Mouse (Mus musculus) lung, adult 18-20 months (tissue): ENCODE data around the gene Map4k2.
A peak's percentile ranks its signal among the peaks of the same experiment; 100 is the strongest.

Experiments
- DNase-seq, 2 experiments: peaks; one replicate each; pipeline ENCODE4 v3.0.0; 2022; ENCODE audit warnings: mixed read lengths in 2 of 2

Map4k2 gene

DNA sequence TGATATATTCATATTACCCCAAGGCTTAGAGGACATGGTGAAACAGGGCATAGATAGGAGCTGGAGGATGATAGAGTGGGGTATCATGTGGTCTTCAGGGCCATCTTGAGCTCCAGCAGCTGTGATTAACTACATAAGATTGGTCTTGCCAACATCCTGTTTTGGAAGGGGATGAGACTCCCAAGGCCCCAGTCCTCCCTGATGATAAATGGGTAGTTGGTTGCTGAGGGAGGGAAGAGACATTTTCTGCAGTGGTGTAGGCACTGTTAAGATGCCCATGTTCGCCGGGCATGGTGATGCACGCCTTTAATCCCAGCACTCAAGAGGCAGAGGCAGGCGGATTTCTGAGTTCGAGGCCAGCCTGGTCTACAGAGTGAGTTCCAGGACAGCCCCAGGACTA is 40.3 kb downstream of the Map4k2 start:
- no peak for DNase-seq

GRCm38 (mm10) chr19:6382323-6382924 is 41.5 kb downstream of the Map4k2 start:
- no peak for DNase-seq

GRCm38 (mm10) chr19:6383470-6383869 is 42.5 kb downstream of the Map4k2 start:
- DNase-seq, result no peak

GRCm38 (mm10) chr19:6384128-6384527 is 43.2 kb downstream of the Map4k2 start, which contains the start of gene Pygm:
Gene Pygm, plus strand, starts transcription at chr19:6384399.
- peak; percentile 71 to 73 for DNase-seq

- DNase-seq, result no peak
These were observed 44.0 kb downstream of the Map4k2 start for GRCm38 (mm10) chr19:6384954-6385353.

DNA sequence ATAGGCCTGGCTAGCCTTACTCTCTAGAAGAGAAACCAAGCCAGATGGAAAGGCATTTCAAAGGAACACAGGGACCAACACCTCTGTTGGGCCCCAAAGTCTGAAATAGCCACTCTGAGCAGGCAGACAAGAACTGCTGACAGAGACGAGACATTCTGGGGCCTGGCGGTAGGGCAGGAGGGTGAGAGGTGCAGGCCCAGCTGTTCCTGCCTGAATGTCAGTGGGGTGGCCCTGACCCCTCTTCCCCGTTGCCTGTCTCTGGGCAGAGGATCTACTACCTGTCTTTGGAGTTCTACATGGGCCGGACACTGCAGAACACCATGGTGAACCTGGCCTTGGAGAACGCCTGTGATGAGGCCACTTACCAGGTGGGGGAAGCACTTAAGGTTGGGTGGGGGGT is 44.5 kb downstream of the Map4k2 start:
- no peak for DNase-seq

GRCm38 (mm10) chr19:6385821-6386220 is 44.9 kb downstream of the Map4k2 start:
- DNase-seq, result no peak

GRCm38 (mm10) chr19:6386234-6386633 is 45.3 kb downstream of the Map4k2 start:
- no peak for DNase-seq

- DNase-seq, result no peak
These were observed 47.1 kb downstream of the Map4k2 start for GRCm38 (mm10) chr19:6388006-6388405.

DNA sequence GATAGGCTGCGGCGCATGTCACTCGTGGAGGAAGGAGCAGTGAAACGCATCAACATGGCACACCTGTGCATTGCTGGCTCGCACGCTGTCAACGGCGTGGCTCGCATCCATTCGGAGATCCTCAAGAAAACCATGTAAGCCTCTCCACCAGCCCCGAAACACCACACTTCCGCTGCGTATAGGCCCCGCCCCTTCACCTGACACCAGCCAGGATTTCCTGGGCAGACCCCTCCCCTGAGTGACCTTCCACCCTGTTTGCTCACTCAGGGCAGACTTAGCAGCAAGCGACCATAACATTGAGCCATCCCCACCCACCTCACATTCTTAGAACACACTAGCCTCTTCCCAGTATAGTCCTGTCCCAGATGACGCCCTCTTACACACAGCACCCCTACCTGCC is 48.9 kb downstream of the Map4k2 start:
- DNase-seq, result peak; percentile 45 to 50

- DNase-seq, result no peak
These were observed 49.3 kb downstream of the Map4k2 start for GRCm38 (mm10) chr19:6390251-6390650.

DNA sequence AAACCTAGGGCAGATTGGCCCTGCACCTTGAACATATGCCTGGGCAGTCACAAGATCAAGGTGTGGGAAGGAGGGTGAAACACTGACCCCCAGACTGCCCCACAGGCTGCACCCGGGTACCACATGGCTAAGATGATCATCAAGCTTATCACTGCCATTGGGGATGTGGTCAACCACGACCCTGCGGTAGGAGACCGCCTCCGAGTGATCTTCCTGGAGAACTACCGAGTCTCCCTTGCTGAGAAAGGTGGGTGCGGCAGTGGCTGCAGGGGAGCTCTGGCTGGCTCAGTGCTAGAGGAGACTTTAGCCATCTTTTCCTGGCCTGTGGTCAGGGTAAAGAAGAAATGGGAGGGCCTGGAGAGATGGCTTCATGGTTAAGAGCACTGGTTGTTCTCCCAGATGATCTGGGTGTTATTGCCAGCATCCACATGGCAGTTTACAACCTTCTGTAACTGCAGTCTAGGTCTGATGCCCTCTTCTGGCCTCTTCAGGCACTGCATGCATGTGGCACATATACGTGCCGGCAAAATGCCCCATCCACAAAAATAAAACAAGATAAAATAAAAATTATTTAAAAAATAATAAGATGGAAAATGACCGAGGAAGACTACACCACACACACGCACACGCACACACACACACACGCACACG is 51.9 kb downstream of the Map4k2 start:
- DNase-seq, result no peak

GRCm38 (mm10) chr19:6393637-6394036 is 52.7 kb downstream of the Map4k2 start:
- no peak for DNase-seq

- no peak for DNase-seq
These were observed 55.3 kb downstream of the Map4k2 start for GRCm38 (mm10) chr19:6396237-6396636.

- no peak for DNase-seq
These were observed 56.8 kb downstream of the Map4k2 start for GRCm38 (mm10) chr19:6397582-6398249.

DNA sequence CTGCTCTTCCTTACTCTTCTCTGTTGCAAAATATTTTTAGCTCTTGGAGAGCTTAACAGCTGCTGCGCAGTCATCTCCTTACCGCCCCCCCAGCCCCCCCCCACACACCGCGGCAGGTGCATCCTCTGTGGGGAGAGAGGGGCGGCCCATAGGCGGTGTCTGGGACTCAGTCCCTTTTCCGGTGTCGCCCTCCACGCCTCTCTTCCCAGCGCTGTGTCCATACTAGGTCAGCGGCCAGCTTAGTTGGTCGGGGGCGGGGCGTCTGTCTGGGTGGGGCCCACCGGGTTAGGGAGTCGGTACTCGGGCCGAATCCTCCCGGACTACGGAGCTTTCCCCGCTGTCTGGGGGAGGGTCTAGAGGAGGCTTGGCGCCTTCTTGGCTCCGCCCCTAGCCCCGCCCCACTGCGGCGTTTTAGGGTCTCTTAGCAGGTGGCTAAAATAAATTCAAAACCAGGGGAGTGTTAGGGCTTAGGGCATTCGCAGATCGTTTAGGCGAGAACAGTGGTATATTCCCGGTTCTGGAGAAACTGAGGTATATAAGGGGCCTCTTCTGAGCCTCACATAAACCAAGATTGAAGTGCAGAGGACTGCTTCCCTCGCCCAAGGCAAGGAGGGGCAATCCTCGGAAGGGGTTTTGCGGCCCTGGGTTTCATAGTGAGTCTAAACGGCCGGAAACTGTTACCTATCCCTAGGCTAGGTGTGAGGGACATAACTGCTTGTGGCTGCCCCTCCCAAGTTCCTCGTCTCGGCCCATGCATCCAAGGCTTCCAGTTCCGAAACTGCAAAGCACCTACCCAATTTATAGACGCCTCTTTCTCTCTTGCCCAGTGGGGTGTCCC is 57.7 kb downstream of the Map4k2 start:
- DNase-seq, result peak; percentile 88 to 93

- peak; percentile 88 to 90 for DNase-seq
These were observed 58.6 kb downstream of the Map4k2 start, which contains the start of gene Rasgrp2 for GRCm38 (mm10) chr19:6399285-6400095. Gene Rasgrp2, plus strand, starts transcription at chr19:6399340.

- DNase-seq, result no peak
These were observed 59.5 kb downstream of the Map4k2 start for GRCm38 (mm10) chr19:6400096-6401086.

GRCm38 (mm10) chr19:6401131-6401815 is 60.3 kb downstream of the Map4k2 start:
- DNase-seq, result peak; percentile 86 to 92

DNA sequence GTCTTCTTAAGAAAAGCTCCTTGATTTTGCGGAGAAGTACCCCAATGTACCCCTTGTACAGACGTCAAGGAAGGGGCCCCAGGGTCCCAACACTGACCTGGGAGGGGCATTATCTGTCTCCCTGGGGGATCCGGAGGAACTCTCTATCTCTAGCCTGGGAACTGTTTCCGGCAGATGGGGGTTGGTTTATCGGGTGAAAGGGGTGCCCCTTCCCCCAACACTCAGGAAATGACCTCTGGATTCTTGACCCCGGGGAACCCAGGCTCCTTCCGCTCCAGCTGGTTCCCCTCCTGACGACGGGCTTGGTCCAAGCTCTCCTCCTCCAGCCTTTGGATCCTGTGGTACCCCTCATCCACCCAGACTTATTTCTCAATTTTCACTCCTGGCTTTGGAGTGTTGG is 61.0 kb downstream of the Map4k2 start:
- DNase-seq, result peak; percentile 51 to 61
